Mouse (Mus musculus) erythroblast, embryonic 14.5 days (primary cell): ENCODE results near the gene Slc1a3.

Experiments
- GATA1 ChIP-seq: IDR thresholded peaks from 2 replicates; pipeline ENCODE4 v1.6.1; 2012; ENCODE audit warnings: low read length, inconsistent platforms, mixed read lengths
- TAL1 ChIP-seq: IDR thresholded peaks from 3 replicates; pipeline ENCODE4 v1.6.1; 2012; ENCODE audit warnings: low read length, inconsistent platforms, mixed read lengths

DNA sequence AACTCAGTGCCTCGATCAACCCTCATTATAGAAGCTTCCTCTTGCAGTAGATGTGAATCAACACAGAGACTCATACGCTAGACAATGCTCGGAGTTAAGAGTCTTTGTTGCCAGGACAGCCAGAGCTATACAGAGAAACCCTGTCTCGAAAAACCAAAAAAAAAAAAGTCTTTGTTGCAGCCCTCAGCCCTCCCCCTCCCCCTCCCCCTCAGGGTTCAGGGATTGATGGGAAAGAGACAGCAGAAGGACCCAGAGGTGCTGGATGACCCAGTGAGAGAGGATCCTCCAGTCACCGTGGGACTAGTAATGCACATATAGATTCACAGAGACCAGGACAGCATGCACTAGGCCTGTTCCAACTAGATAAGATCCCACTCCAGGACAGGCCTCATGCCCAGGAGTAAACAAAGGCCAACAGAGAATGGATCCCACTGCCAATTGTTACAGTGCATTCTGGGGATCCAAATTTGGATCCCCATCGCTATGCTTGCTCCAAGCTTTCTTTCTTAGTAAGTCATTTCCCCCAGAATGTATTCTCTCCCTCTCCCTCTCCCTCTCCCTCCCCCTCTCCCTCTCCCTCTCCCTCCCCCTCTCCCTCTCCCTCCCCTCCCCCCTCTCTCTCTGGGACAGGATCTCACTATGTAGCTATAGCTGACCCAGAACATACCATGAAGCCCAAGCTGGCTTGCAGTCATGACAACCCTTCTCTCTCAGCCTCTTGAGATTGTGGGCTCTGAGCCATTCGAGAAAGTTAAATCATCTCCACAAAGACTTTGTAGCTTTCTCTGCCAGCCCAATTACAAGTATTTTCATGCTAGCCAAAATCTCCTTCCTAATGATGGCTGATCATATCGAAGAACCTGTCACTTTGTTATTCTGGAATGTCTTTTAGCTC lies 52.2 kb downstream of the Slc1a3 start:
- TF ChIP-seq TAL1 (no peak), GATA1 (no peak)
